Mouse (Mus musculus) regulatory T cell (primary cell): ENCODE results near the gene Nrp2.

Experiments used
- in situ Hi-C: fragments of 300-600 bp; cut with MboI, MseI; formaldehyde crosslinking; loops from one replicate; pipeline ENCODE4 v1.15.1; 2025; ENCODE audit warnings: high pct_unique_total_duplicates

The Nrp2 gene

DNA sequence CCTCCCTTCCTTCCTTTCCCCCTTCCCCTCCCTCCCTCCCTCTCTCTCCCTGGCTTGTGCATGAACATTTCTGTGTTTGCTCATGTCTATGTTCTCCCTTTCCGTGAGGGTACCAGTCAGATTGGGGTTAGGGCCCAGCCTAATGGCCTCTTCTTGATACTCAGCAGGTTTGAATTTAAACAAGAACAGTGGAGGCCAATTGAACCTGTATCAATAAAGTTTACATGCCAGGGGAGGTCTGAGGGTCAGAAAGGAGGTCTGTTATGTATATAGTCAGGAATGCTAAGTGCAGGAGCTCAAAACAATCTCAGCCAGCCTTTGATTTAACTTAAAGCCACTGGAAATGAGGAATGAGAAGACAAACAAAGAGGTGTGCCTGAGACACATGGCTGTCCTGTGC is 110.9 kb downstream of the Nrp2 start:
- in situ Hi-C loops = no loop called here

GRCm38 (mm10) chr1:62817566-62817965 is 114.5 kb downstream of the Nrp2 start:
- in situ Hi-C loops = no loop called here

GRCm38 (mm10) chr1:62820170-62820569 is 117.1 kb downstream of the Nrp2 start:
- in situ Hi-C loops = no loop called here

DNA sequence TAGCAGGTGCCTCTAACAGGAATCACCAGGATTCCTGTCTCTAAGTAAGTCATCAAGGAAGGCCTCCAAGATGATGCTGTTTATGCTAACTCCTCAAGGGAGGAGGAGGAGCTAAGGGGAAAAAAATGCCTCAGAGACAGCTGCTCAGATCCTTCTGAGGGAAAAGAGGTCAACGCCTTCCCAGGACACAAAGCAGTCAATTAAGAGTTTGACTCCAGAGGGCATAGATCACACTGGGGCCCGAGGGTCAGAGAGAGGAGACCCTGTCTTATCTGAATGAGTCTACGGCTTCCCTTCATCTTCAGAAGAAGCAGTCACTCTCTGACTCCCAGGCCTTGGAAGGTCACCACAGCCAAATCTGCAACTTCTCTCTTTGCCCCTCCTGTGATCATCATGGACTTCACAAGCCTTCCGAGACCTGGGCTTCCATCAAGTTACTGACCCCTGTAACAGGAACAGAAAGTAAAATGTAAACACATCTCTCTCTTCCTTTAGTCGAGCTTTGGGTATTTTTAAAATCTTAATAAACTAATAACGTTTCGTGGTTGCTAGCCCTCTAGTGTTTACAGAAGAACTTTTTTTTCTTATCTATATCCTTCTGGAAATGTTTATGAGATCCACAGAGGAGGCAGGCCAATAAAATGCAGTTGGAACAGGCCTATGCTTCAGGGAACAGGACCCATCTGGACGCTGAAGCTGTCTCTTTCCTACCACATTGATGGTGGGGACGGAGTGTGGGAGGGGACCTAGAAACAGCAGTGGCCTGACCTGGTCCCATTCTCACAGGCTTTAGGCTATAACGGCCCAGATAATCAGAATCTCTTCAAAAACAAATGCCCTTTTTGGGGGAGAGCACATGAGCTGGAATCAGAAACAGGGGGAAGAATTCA is 118.7 kb downstream of the Nrp2 start:
- in situ Hi-C loops = no loop called here

GRCm38 (mm10) chr1:62823549-62824195 is 120.6 kb downstream of the Nrp2 start:
- in situ Hi-C loops = no loop called here

DNA sequence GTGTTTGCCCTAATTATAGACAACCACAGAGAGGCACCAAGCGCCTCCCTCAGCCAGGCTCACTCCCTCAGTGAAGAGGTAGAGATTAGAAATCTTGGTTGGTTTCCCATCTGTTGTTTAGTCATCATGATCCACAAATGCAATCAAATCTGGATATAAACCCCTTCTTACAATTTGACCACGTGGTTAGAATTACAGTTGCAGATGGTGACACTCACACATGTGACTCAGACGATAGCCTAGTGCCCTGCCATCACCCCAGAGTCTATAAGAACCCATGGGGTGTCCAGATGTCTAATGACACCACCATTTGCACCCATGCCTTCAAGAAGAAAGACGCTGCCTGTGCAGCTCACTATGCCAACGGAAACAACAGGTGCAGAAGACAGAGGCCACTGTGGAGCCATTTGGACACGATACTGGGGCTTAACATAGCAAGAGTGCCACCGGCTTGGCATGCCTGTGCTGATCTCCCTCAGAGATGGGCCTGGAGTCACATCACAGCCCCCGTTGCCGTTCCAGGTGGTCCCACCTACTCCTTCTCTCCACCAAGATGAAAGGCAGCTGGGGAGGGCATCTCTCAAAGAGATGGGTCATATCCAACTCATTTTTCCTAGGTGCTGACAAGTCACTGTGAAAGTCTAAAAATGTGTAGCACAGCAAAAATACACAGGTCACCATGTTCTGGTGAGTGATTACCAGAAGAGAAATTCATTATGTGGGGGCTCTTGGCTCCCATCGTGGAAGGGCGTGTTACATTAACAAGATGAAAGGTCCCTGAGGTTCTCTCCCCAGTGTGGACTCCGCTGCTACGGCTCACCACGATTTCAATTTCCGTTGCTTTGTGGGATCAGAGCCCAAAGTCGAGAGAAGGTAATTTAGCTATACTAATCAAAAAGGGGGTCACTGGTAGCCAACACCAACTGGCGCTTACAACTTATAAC is 123.0 kb downstream of the Nrp2 start:
- in situ Hi-C loops = no loop called here

DNA sequence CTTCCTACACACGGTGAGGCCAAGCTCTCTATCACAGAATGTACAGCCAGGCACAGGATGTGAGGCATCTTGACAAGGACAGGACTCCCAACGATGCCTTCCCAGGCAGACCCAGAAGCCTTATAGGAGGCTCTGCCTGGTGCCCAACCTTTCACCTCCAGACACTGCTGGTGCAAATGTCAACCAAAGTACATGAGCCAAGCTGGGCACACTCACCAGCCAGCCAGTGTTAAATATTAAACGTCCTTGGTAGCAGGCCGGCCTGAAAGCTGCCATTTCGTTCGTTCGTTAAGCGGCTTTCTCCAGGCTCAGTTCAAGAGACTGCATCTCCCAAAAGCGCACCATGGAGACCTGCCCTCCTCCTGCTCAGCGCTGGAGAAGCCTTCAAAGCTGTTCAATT is 124.2 kb downstream of the Nrp2 start:
- in situ Hi-C loops = no loop called here

- in situ Hi-C loops = no loop called here
These were observed 125.1 kb downstream of the Nrp2 start for GRCm38 (mm10) chr1:62828156-62828555.

- in situ Hi-C loops = no loop called here
These were observed 126.8 kb downstream of the Nrp2 start for GRCm38 (mm10) chr1:62829690-62830417.

DNA sequence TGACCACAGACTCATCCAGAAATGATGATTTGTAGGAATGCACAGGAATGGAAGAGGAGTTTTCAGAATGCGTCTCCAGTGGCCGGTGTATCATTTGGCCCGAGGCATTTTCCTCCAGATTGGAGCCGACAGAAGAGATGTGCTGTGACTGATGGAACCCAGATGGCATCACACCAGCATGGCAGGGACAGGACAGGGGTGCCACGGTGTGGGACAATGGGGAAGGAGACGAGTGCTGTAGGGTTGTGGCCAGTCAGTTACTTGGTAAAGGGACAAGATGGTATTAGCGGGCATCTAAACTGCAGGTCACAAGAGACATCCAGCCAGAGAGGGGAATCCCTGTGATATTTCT is 127.3 kb downstream of the Nrp2 start:
- in situ Hi-C loops = no loop called here

- in situ Hi-C loops = no loop called here
These were observed 128.8 kb downstream of the Nrp2 start for GRCm38 (mm10) chr1:62831725-62832455.

GRCm38 (mm10) chr1:62833356-62833755 is 130.3 kb downstream of the Nrp2 start:
- in situ Hi-C loops = no loop called here

- in situ Hi-C loops = no loop called here
These were observed 131.5 kb downstream of the Nrp2 start for GRCm38 (mm10) chr1:62834443-62835185.

- in situ Hi-C loops = no loop called here
These were observed 135.0 kb downstream of the Nrp2 start for GRCm38 (mm10) chr1:62838083-62838482.

DNA sequence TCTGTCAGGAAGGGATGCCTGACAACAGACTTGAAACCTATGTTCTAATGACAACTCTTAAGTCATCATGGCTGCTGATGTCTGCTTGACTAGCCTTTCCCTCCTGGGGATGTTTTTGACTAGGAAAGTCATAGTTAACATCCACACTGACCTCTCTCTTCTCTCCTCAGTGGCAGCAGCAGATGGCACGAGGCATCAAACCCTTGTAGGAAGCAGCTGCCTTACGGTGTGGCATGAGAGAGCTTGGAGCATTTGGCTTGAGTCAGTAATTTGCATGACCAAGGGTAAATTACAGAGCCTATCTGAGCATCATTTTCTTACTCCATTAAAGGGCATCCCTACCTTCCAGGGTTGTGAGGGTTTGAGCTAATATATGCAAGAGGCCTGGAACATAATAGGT is 135.5 kb downstream of the Nrp2 start:
- in situ Hi-C loops = no loop called here

GRCm38 (mm10) chr1:62843215-62843614 is 140.1 kb downstream of the Nrp2 start:
- in situ Hi-C loops = no loop called here

- in situ Hi-C loops = no loop called here
These were observed 148.2 kb downstream of the Nrp2 start for GRCm38 (mm10) chr1:62850990-62851940.

DNA sequence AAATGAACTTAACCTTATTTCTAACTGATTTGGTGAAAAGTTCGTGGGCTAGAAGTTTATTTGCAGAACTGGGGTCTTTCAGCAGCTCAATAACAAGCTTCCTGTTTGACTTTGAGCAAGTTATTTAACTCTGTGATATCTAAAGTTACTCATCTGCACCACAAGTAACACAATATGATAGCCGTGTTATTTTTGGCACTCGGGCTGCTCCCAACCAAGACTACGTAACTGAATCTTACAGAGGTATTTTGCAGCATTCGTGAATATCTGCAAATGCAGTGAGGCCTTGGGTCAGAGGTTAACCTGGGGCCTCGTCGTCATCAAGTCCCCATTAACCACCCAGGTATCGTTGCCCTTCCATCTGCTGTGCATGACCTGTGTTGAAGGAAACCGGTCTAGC is 150.3 kb downstream of the Nrp2 start:
- in situ Hi-C loops = no loop called here

DNA sequence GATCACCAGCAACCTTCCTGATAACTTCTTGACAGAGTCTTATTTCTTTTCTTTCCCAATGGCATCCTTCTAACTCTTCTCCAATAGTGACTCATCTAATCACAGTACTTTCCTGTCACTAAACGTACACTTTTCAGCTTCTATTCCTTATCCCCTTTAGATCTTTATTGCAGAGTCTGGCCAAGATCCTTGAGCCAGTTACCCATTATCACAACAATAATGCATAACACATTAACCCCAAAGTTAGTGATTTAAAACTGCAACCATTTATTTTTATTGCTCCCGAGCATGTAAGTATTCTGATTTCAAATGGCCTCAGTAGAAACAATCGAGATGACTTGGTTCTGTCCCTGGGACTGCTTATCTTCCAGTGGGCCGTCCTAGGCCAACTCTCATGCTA is 150.9 kb downstream of the Nrp2 start:
- in situ Hi-C loops = no loop called here
